Mouse (Mus musculus): ENCODE results near the gene Fgf8. TPM values are rescaled to one million over a fixed set of nuclear protein-coding genes. Genes with fewer than 3 reads are reported as not detected.

Fgf8 gene
- polyA plus RNA-seq, 1 experiment, result 22.6 TPM

- Histone ChIP-seq H3K27ac (ENCODE audit: insufficient read depth, low read length) (no peak overlapping the region), H3K27me3 (ENCODE audit: control insufficient read depth, insufficient read depth, low read length, poor library complexity, severe bottlenecking) (no peaks in the 10 kb centered on the region), H3K36me3 (ENCODE audit: control insufficient read depth, insufficient read depth, low read length, poor library complexity, severe bottlenecking) (no peaks in the 10 kb centered on the region), H3K9ac (ENCODE audit: low read depth, poor library complexity, severe bottlenecking) (no peak overlapping the region), H3K4me3 (ENCODE audit: low read depth, low read length) (no peak overlapping the region), H3K9me3 (replicated peaks; ENCODE audit: control insufficient read depth, insufficient read depth, low read length, poor library complexity, severe bottlenecking) (no peaks in the 10 kb centered on the region), H3K4me1 (ENCODE audit: control insufficient read depth, insufficient read depth, low read length) (no peaks in the 10 kb centered on the region)
- TF ChIP-seq CTCF (IDR thresholded peaks at IDR 0.05; ENCODE audit: low read depth, low read length), result no peak
- TF ChIP-seq POLR2A (IDR thresholded peaks at IDR 0.05; ENCODE audit: insufficient read depth, low read length), result no peak
- no peak for TF ChIP-seq EP300 (IDR thresholded peaks at IDR 0.05; ENCODE audit: insufficient read depth, low read depth, low read length)
Observed at GRCm38 (mm10) chr19:45687001-45687400, 55.7 kb downstream of the Fgf8 start.

Other genes with a start within 250 kb of the Fgf8 start
- 10.6 and 13.4 TPM in 2 replicates for gene Poll, start 182.4 kb downstream of the Fgf8 start, polyA plus RNA-seq (2011; ENCODE audit: insufficient read depth, insufficient read length, low read depth, missing spikeins)
- 21.1 and 22.4 TPM in 2 replicates for gene Gm17018, start 182.3 kb downstream of the Fgf8 start, polyA plus RNA-seq (2011; ENCODE audit: insufficient read depth, insufficient read length, low read depth, missing spikeins)
- 13.2 and 15.5 TPM in 2 replicates for gene Fbxw4, start 82.6 kb downstream of the Fgf8 start, polyA plus RNA-seq (2011; ENCODE audit: insufficient read depth, insufficient read length, low read depth, missing spikeins)
- 188 and 196 TPM in 2 replicates for gene Npm3, start 6.7 kb upstream of the Fgf8 start, polyA plus RNA-seq (2011; ENCODE audit: insufficient read depth, insufficient read length, low read depth, missing spikeins)
- 177 and 181 TPM in 2 replicates for gene Mgea5, start 40.9 kb upstream of the Fgf8 start, polyA plus RNA-seq (2011; ENCODE audit: insufficient read depth, insufficient read length, low read depth, missing spikeins)
- 3.1 and 4.2 TPM in 2 replicates for gene Kcnip2, start 73.1 kb upstream of the Fgf8 start, polyA plus RNA-seq (2011; ENCODE audit: insufficient read depth, insufficient read length, low read depth, missing spikeins)

All from ES-Bruce4 (cell line).